ENCODE assay signal across 7 mouse cellular contexts in the genomic region with DNA sequence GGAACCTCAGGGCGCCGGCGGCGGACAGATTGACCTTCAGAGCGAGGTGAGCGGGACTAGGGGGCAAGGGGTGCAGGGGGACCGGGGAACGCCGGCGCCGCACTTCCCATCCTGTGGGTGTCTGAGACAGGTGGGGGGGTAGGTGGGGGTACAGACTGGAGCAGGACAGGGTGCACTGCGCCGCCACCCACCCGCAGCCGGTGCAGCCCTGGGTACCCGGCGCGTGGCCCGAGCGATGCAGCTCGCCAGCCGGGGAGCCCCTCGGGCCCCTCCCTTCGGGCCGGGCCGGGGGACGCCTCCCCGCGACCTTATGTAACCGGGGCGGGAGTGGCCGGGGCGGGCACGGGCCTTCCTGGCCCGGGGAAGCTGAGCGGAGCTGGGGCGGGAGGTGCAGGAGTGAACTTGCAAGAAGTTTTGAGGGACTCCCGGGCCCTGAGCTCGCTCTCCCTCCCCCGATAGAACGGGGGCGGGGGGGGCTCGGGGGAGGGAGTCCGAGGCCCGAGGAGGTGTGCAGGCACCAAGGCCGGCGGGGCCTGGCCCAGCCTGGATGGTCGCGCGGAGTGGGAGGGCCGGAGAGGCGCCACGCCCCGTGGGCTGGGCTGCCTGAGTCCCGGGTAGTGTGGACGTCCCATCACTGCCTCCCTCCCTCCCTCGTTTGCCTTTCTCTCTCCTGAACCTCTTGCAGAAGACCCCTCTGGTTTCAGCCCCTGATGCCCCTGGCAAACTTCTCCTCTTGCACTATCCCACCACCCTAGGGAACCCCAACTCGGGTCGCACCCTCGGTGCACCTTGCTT. TPM values are rescaled to one million over a fixed set of nuclear protein-coding genes. Genes with fewer than 3 reads are reported as not detected.
A peak's percentile ranks its signal among the peaks of the same experiment; 100 is the strongest.
DNase-seq lines count a peak whose midpoint lies in the region; ATAC-seq and TF ChIP-seq lines count a peak whose summit lies in the region.

No protein-coding gene starts in this region.

- peak; percentile 65 for ATAC-seq in intestine, postnatal 0 days
- ATAC-seq in midbrain, embryonic 12.5 days (ENCODE audit: low FRiP score, low read depth), result peak; percentile 69

- peak overlapping the region; percentile 81 for H3K4me3 ChIP-seq in intestine, postnatal 0 days (ENCODE audit: low read depth, low read length)
- peak overlapping the region; percentile 66 for H3K4me3 ChIP-seq in limb, embryonic 10.5 days
- peak overlapping the region; percentile 56 for H3K4me3 ChIP-seq in midbrain, embryonic 12.5 days

- WGBS in intestine, postnatal 0 days, result 1% methylated on average over 39 of the region's 60 CpGs
- WGBS in limb, embryonic 10.5 days, result under 1% methylated on average over 54 of the region's 60 CpGs
- under 1% methylated on average over 45 of the region's 60 CpGs for WGBS in midbrain, embryonic 12.5 days

- no peaks in the 10 kb centered on the region for H3K27me3 ChIP-seq in intestine, postnatal 0 days (replicated peaks; ENCODE audit: control insufficient read depth, insufficient read depth, low read length)
- H3K27me3 ChIP-seq in limb, embryonic 10.5 days (ENCODE audit: low read depth, poor library complexity, severe bottlenecking), result peaks cover 60% of the 10 kb centered on the region
- peaks cover 50% of the 10 kb centered on the region for H3K27me3 ChIP-seq in midbrain, embryonic 12.5 days

- peak; percentile 84 to 87 for DNase-seq in adrenal gland, adult 18-20 months (ENCODE audit: low spot score in 2 of 2)
- DNase-seq in embryo, embryonic 9.5 days (ENCODE audit: extremely low spot score), result peak; percentile 66
- DNase-seq in gastrocnemius, postnatal 4 days (ENCODE audit: low spot score in 2 of 2), result peak; percentile 80 to 89
- DNase-seq in limb, embryonic 10.5 days (ENCODE audit: low spot score), result peak; percentile 83
- DNase-seq in spleen, adult 12 weeks (ENCODE audit: low spot score), result peak; percentile 80

- H3K4me2 ChIP-seq in intestine, postnatal 0 days (replicated peaks; ENCODE audit: low read depth), result peak overlapping the region; percentile 92
- peak overlapping the region; percentile 91 for H3K4me2 ChIP-seq in midbrain, embryonic 12.5 days (replicated peaks)

- no peaks in the 10 kb centered on the region for H3K36me3 ChIP-seq in intestine, postnatal 0 days (ENCODE audit: control insufficient read depth, insufficient read depth)
- H3K36me3 ChIP-seq in limb, embryonic 10.5 days, result no peaks in the 10 kb centered on the region
- no peaks in the 10 kb centered on the region for H3K36me3 ChIP-seq in midbrain, embryonic 12.5 days

- H3K4me1 ChIP-seq in intestine, postnatal 0 days (replicated peaks; ENCODE audit: control insufficient read depth, insufficient read depth, low read length), result no peaks in the 10 kb centered on the region
- H3K4me1 ChIP-seq in limb, embryonic 10.5 days, result peaks cover 35% of the 10 kb centered on the region
- H3K4me1 ChIP-seq in midbrain, embryonic 12.5 days, result peaks cover 26% of the 10 kb centered on the region

- H3K27ac ChIP-seq in intestine, postnatal 0 days (ENCODE audit: low read depth, low read length), result peak overlapping the region; percentile 91
- peak overlapping the region; percentile 80 for H3K27ac ChIP-seq in limb, embryonic 10.5 days
- H3K27ac ChIP-seq in midbrain, embryonic 12.5 days (replicated peaks), result no peak overlapping the region

- TF ChIP-seq CTCF in intestine, postnatal 0 days (IDR thresholded peaks at IDR 0.05; ENCODE audit: low read depth), result no peak

- H3K9ac ChIP-seq in intestine, postnatal 0 days (ENCODE audit: low read depth, low read length), result peak overlapping the region; percentile 75
- H3K9ac ChIP-seq in midbrain, embryonic 12.5 days (replicated peaks), result peak overlapping the region; percentile 59

- H3K9me3 ChIP-seq in intestine, postnatal 0 days (ENCODE audit: control insufficient read depth), result no peaks in the 10 kb centered on the region
- H3K9me3 ChIP-seq in limb, embryonic 10.5 days (replicated peaks), result no peaks in the 10 kb centered on the region
- H3K9me3 ChIP-seq in midbrain, embryonic 12.5 days, result no peaks in the 10 kb centered on the region

RNA-seq across cellular contexts. Expression of gene Tfeb, which starts 0.6 kb away (rescaled TPM):
- 10 to 100 TPM; 12.4 to 16.0 TPM for total RNA-seq in adrenal gland, adult 18-20 months (2021)
- 10 to 100 TPM; 62.2 to 72.7 TPM for total RNA-seq in gastrocnemius, postnatal 4 days (2021)
- 30.0 and 34.5 TPM in 2 replicates for polyA plus RNA-seq in intestine, postnatal 0 days (2015; fragmentation: Nextera tagmentation; extraction: Ambion mirVana)
- polyA plus RNA-seq in limb, embryonic 10.5 days (2016; fragmentation: Nextera tagmentation; extraction: Ambion mirVana), result 1.5 and 2.3 TPM in 2 replicates
- polyA plus RNA-seq in midbrain, embryonic 12.5 days (2016; fragmentation: Nextera tagmentation; extraction: Ambion mirVana), result 3.0 and 3.1 TPM in 2 replicates

RNA-seq across cellular contexts. Expression of gene Pgc, which starts 10.8 kb away (rescaled TPM):
- total RNA-seq in adrenal gland, adult 18-20 months (2021), result not detected
- not detected for total RNA-seq in gastrocnemius, postnatal 4 days (2021)
- 7.4 and 24.6 TPM in 2 replicates for polyA plus RNA-seq in intestine, postnatal 0 days (2015; fragmentation: Nextera tagmentation; extraction: Ambion mirVana)
- polyA plus RNA-seq in limb, embryonic 10.5 days (2016; fragmentation: Nextera tagmentation; extraction: Ambion mirVana), result not detected in 2 replicates
- polyA plus RNA-seq in midbrain, embryonic 12.5 days (2016; fragmentation: Nextera tagmentation; extraction: Ambion mirVana), result not detected in 2 replicates

RNA-seq across cellular contexts. Expression of gene Prickle4, which starts 42.9 kb away (rescaled TPM):
- total RNA-seq in adrenal gland, adult 18-20 months (2021), result 1 to 10 TPM; 4.1 to 5.5 TPM
- 1 to 10 TPM; 1.6 to 3.9 TPM for total RNA-seq in gastrocnemius, postnatal 4 days (2021)
- 0.33 and 0.64 TPM in 2 replicates for polyA plus RNA-seq in intestine, postnatal 0 days (2015; fragmentation: Nextera tagmentation; extraction: Ambion mirVana)
- polyA plus RNA-seq in limb, embryonic 10.5 days (2016; fragmentation: Nextera tagmentation; extraction: Ambion mirVana), result 0.56 and 0.76 TPM in 2 replicates
- 0.57 and 1.3 TPM in 2 replicates for polyA plus RNA-seq in midbrain, embryonic 12.5 days (2016; fragmentation: Nextera tagmentation; extraction: Ambion mirVana)

RNA-seq across cellular contexts. Expression of gene Gm21981, which starts 43.2 kb away (rescaled TPM):
- total RNA-seq in adrenal gland, adult 18-20 months (2021), result under 1 TPM; 0.58 to 0.96 TPM
- total RNA-seq in gastrocnemius, postnatal 4 days (2021), result 1 to 10 TPM in 1 of 2 experiments, under 1 TPM in 1; 0.42 to 1.1 TPM
- polyA plus RNA-seq in intestine, postnatal 0 days (2015; fragmentation: Nextera tagmentation; extraction: Ambion mirVana), result 0.12 TPM in 1 of 2 replicates, not detected in the other
- 0.23 TPM in 1 of 2 replicates, not detected in the other for polyA plus RNA-seq in limb, embryonic 10.5 days (2016; fragmentation: Nextera tagmentation; extraction: Ambion mirVana)
- polyA plus RNA-seq in midbrain, embryonic 12.5 days (2016; fragmentation: Nextera tagmentation; extraction: Ambion mirVana), result 0.34 and 0.41 TPM in 2 replicates

RNA-seq across cellular contexts. Expression of gene Frs3, which starts 48.6 kb away (rescaled TPM):
- 1 to 10 TPM; 4.9 to 7.1 TPM for total RNA-seq in adrenal gland, adult 18-20 months (2021)
- total RNA-seq in gastrocnemius, postnatal 4 days (2021), result 1 to 10 TPM; 7.0 to 7.4 TPM
- 2.9 TPM in 2 replicates for polyA plus RNA-seq in intestine, postnatal 0 days (2015; fragmentation: Nextera tagmentation; extraction: Ambion mirVana)
- polyA plus RNA-seq in limb, embryonic 10.5 days (2016; fragmentation: Nextera tagmentation; extraction: Ambion mirVana), result 5.0 and 7.3 TPM in 2 replicates
- 18.8 and 19.4 TPM in 2 replicates for polyA plus RNA-seq in midbrain, embryonic 12.5 days (2016; fragmentation: Nextera tagmentation; extraction: Ambion mirVana)
